Comparison of ENCODE assay signal across 33 mouse cellular contexts in genomic region chr17:56870287-56870953, GRCm38 (mm10). TPM values are rescaled to one million over a fixed set of nuclear protein-coding genes. Genes with fewer than 3 reads are reported as not detected.
"Had no signal": no experiment of that assay in that cellular context is flagged by ENCODE, and none has a peak within 500 bp of the region (broad histone marks: within the 10 kb centered on the region; RNA-seq: fewer than 3 reads in every experiment).

No protein-coding gene starts in this region.

- H3K27ac ChIP-seq: kidney, embryonic 15.5 days; left cerebral cortex, adult 2 months; liver, embryonic 13.5 days; macrophage; midbrain, embryonic 12.5 days; neural tube, embryonic 13.5 days; stomach, postnatal 0 days had no signal

- H3K4me1 ChIP-seq: kidney, embryonic 15.5 days; midbrain, embryonic 12.5 days; neural tube, embryonic 13.5 days had no signal

- H3K36me3 ChIP-seq: kidney, embryonic 15.5 days; liver, embryonic 13.5 days; midbrain, embryonic 12.5 days; neural tube, embryonic 13.5 days had no signal

- H3K9me3 ChIP-seq: neural tube, embryonic 13.5 days had no signal

- ATAC-seq: lung, postnatal 0 days; midbrain, embryonic 16.5 days had no signal

- H3K27me3 ChIP-seq: kidney, embryonic 15.5 days; liver, embryonic 13.5 days; midbrain, embryonic 12.5 days; neural tube, embryonic 13.5 days had no signal

- DNase-seq: kidney, adult 8-10 months; kidney, postnatal 10 days; kidney, postnatal 36 days; layer of hippocampus, postnatal 36 days; liver, embryonic 13.5 days; lung, embryonic 14.5 days; retina, postnatal 1 day; right cerebral cortex, postnatal 25 days; spleen, adult 18-20 months; thymus, adult 18-20 months; thymus, postnatal 14 days; thymus, postnatal 4 days had no signal

- H3K4me3 ChIP-seq: kidney, embryonic 15.5 days; left cerebral cortex, adult 2 months; liver, embryonic 13.5 days; midbrain, embryonic 12.5 days; myocyte; neural tube, embryonic 13.5 days had no signal

RNA-seq across cellular contexts. Expression of gene Acsbg2, which starts 3.8 kb away (rescaled TPM):
- total RNA-seq: layer of hippocampus, adult 8-10 months; layer of hippocampus, postnatal 10 days; layer of hippocampus, postnatal 36 days; left cerebral cortex, adult 2 months; left cerebral cortex, postnatal 10 days; left cerebral cortex, postnatal 36 days; liver, adult 2 months; megakaryocyte, adult 5-6 weeks; monocyte, adult 5-6 weeks; neutrophil, adult 5-6 weeks had no signal
- polyA plus RNA-seq: kidney, embryonic 15.5 days; limb, embryonic 11.5 days; limb, embryonic 14.5 days; liver, adult 2 months; liver, embryonic 13.5 days; liver, embryonic 16.5 days; lung, embryonic 14.5 days; lung, postnatal 0 days; macrophage; midbrain, embryonic 12.5 days; midbrain, embryonic 16.5 days; myocyte; neural tube, embryonic 13.5 days; stomach, embryonic 14.5 days had no signal

RNA-seq across cellular contexts. Expression of gene 1700061G19Rik, which starts 4.9 kb away (rescaled TPM):
- total RNA-seq: left cerebral cortex, adult 2 months; liver, adult 2 months; monocyte, adult 5-6 weeks; neutrophil, adult 5-6 weeks had no signal
- polyA plus RNA-seq: macrophage had no signal
